Mouse (Mus musculus): Measurements from ENCODE around the gene Erbb3. TPM values are rescaled to one million over a fixed set of nuclear protein-coding genes. Genes with fewer than 3 reads are reported as not detected.

The Erbb3 gene
- total RNA-seq, 2 experiments from 2014 or later: 1.5 to 2.5 TPM

DNA sequence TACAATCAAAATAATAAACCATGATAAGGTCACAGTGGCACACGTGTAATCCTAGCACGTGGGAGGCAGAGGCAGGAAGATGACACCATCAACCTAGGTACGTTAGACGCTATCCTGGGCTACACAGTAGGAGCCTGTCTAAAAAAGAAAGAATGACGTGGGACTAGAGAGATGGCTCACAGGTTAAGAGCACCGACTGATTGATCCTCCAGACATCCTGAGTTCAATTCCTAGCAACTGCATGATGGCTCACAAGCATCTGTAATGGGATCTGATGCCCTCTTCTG, 23.6 kb upstream of the Erbb3 start:
- ATAC-seq (ENCODE audit: poor library complexity, severe bottlenecking): peak; percentile 27; the same call in 1 of the 2 replicates

DNA sequence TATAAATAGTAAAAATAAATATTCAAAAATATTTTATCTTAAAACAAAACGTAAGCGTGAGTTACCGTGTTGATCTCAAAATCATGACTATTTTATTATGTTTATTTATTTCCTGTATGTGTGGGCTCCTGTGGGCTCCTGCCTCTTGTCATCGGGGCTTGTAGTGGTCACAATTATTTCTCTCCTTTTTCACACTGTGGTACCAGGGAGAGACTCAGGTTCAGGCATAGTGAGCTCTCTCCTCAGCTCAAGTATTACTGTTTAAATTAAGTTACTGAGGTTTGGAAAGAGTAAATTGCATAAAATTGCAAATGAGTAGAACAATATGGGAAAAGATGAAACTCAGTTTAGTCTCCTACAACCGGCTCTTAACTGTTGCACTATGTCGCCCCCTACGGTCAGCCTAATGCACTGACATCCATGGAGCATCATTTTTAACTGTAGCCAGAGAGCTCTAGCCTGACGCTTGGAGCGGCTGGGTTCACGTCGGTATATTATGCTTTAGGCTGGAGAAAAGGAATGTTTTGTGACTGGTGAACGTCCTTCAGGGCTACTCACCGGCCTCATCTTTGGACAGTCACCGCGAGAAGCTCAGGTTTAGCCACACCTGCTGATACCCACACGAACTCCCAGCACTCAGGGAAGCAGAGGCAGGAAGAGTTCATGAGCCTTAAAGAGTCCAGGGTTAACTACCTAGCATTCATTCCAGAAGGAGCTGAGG, 23.1 kb upstream of the Erbb3 start:
- peak; percentile 100 for ATAC-seq (ENCODE audit: poor library complexity, severe bottlenecking)

DNA sequence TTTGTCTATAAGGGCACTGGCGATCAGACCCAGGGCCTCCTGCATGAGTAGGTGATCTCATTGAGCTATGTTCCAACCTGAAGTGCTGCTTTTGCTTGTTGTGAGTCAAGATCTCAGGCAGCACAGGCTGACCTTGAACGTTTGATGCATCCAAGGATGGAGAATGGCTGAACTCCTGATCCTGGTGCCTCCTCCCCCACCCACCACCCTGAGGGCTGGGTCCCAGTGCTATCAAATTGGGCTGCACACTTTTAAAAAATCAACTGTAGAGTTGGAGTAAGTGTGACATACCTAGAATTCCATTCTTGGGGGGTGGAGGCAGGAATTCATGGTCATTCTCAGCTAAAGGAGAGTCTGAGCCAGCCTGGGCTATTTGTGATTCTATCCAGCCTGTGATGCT, 17.0 kb upstream of the Erbb3 start:
- ATAC-seq (ENCODE audit: poor library complexity, severe bottlenecking): no peak

DNA sequence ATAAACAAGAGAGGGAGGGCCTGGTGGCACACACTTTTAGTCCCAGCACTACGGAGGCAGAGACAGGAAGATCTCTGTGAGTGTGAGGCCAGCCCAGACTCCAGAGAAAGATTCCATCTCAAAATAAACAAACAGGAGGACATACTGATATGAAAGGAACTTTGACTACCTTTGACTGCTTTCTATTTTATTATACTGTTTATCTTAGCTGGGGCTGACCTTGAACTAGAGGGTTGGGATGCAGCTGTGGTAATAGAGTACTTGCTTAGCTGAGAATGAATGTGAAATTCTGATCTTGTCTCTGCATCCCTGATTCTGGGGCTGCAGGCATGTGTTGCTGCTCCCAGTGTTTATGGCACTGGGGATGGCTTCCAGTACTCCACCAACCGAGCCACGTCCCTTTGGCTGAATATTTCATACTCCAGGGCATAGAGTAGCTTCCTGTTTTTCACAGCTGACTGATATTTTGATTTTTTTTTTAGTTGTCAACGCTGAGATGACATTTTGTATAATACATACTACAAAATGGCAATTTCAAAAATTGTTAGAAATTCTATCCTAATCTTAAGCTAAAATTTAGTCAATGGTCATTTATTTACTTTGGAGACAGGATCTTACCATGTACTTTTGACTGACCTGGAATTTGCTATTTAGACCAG, 13.1 kb upstream of the Erbb3 start:
- no peak for ATAC-seq (ENCODE audit: poor library complexity, severe bottlenecking)

DNA sequence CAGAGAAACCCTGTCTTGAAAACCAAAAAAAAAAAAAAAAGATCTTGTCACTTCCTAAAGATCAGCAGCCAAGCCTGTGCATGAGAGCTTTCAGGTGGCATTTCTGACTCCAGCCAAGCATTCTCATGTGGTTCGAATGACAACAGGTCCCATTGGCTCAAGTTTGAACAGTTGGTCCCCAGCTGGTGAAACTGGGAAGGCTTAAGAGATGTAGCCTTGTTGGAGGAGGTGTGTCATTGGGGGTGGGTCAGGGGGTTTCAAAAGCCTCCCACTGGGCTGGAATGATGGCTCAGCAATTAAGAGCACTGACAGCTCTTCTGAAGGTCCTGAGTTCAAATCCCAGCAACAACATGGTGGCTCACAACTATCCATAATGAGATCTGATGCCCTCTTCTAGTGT, 12.0 kb upstream of the Erbb3 start:
- no peak for ATAC-seq (ENCODE audit: poor library complexity, severe bottlenecking)

DNA sequence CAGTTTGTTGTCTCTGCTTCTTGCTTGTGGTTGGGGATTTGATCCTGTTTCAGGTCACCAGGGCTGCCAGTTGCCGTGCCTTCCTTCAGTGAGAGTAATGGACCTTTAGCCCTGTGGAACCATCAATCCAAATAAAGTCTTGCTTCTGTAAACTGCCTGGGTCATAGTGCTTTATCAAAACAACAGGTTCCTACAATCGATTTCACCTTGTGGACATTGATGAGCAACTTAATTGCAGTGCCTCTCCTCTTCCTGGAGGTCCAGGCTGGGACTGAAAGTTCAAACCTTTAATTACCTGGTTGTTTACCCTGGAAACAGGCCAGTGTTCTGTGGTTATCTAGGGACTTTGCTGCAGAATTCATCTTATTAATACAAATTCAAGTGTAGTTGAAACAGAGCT, 9.0 kb upstream of the Erbb3 start:
- no peak for ATAC-seq (ENCODE audit: poor library complexity, severe bottlenecking)

DNA sequence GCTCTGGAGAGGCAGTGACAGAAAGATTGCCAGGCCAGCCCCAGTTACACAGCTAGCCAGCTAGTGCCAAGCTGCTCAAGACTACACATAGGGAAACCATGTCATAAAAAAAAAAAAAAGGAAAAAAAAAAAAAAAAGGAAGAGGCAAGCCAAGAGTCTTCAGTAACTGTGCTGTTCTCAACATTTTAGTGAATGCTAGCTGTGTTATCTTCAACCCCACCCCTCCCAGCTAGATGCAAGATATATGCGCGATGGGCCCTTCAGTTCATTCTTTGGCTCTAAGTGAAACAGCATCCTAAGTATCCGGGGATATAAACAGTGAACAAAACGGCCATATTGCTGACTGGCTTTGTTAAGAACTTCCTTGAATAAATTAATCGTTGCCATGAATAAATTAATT, 3.3 kb upstream of the Erbb3 start:
- no peak for ATAC-seq (ENCODE audit: poor library complexity, severe bottlenecking)

DNA sequence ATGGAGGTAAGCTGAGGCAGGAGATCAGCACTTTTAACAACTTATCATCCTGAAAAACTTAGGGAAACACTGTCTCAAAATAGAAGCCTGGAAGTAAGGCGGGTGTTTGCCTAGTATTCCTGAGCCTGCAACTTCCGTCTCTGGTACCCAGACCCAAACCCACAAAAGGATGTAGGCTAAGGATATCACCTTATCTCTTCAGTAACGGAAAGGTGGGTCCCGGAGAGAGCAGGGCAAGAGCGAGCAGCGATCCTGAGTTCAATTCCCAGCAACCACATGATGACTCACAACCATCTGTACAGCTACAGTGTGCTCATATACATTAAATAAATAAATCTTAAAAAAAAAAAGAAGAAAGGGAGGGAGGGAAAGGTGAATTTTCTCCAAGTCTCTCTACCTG, 2.0 kb upstream of the Erbb3 start:
- no peak for ATAC-seq (ENCODE audit: poor library complexity, severe bottlenecking)

DNA sequence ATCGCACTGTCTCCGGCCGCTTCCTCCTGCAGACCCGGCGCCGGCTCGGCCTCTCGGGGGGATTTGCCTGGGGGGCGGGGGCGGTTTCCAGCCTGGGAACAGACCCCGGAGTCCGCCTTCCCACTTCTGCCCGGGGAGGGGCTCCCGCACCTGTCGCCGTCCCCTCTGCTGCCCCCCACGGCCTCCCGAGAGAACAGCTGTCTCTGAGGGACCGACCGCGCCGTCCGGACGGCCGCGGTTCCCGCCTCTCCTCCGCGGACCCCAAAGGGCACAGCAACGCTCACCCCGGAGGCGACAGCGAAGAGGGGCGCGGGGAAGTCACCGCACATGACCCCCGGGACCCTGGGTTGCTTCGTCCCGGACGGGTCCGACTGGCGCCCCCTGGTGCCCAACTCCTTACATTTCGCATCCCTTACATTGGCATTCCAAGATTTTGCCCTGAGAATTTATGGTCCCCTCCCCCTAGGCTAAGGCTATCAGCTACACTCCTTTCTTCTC, 790 bp upstream of the Erbb3 start:
- ATAC-seq (ENCODE audit: poor library complexity, severe bottlenecking): peak; percentile 53

DNA sequence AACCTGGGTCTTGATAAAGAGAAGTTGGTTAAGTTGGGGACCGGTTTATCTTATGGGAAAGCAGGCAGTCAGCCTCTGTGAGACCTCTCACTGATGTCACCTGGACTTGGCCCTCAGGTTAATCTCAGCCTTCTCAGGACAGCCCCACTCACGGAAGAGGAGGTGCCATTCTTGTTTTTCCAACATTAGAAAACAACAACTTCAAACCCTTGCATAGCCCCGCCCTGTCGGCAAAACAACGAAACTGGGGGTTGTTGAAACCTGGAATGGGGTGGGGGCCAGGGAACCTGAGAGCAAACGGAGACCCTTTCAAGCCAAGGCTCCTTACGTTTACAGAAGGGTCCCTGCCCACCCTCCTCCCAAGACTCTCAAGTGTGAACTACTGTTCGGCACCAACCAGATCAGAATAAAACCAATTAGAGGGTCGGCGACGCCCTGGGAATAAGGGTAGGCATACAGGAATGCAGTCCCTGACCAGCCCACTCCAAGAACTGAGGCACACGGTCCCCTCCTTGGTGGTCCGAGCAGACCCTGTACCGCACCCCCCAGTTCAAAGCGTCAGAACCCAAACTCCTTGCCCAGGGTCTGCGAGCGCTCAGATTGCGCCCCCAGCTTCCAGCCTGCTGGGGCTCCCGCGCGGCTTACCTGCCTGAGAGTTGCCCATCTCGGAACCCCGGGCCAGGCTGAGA, 533 bp downstream of the Erbb3 start:
- no peak for ATAC-seq (ENCODE audit: poor library complexity, severe bottlenecking)

DNA sequence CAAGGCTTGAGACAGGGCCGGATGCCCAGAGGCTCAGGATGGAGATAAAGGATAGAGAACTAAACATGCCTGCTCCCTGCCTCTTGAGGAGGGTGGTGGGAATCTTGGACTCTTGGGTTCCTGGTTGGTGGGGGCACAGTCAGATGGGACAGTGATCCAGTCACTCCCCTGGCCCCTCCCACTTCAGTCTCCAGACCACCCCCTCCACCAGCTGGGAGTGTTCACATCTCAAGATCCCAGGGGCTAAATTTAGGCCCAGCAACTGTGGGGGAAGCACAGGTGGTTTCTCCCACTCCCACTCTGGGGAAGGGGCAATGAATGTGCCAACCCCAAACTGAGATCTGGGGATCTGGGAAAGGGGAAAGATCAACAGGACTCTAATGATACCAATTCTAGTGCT, 1.3 kb downstream of the Erbb3 start:
- no peak for ATAC-seq (ENCODE audit: poor library complexity, severe bottlenecking)

DNA sequence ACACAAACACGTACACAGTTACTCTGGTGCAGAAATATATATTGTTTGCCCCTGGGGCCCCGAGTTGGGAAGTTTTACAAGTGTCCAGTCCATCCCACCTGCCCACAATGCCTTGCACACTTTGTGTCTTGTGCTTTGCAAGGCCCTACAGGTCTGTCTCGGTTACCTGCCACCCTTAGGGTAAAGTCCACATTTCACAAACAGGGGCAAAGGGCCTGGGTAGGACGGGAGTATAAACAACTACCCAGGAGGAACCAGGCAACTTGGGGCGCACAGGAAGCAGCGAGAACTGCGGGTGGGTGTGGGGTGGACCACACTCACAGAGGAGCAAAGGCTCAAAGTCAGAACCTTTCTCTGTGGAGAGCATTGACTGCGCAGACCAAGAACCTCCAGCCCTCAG, 1.8 kb downstream of the Erbb3 start:
- ATAC-seq (ENCODE audit: poor library complexity, severe bottlenecking): no peak

DNA sequence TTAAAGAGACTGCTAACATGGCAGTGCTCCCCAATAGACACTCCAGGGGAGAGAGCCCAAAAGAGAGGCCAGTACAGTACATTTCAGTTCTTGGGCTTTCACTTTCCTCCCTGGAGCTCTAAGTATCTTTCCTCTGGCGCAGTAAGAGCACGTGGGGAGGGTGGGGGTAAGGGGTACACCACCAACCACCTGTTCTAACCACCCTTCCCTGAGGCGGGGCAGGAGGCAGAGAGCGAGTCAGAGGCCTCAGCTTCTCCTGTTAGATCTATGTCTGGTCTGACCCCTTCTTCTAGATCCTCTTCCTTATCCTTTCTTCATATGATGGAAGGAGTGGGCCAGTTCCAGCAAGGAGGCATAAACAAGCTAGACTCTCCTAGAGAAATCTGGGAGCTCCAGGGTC, 2.3 kb downstream of the Erbb3 start:
- no peak for ATAC-seq (ENCODE audit: poor library complexity, severe bottlenecking)

DNA sequence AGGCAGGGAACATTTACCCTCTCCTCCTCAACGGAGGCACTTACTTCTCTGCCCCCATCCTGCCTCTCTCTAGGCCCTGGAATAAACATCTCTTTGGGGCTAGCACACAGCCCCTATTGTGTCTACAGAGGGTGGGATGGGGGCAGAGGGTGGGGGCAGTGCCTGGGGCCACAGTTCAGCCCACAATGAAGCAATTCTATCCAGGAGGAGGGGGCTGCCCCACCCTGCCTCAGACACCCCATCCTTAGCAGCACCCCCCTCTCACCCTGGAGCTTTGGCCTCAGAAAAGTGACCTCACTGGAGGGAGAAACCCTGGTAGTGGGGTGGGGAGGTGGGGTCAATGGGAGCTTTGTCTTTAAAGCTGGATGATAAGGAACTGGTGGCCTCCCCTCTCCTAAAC, 2.9 kb downstream of the Erbb3 start:
- no peak for ATAC-seq (ENCODE audit: poor library complexity, severe bottlenecking)

DNA sequence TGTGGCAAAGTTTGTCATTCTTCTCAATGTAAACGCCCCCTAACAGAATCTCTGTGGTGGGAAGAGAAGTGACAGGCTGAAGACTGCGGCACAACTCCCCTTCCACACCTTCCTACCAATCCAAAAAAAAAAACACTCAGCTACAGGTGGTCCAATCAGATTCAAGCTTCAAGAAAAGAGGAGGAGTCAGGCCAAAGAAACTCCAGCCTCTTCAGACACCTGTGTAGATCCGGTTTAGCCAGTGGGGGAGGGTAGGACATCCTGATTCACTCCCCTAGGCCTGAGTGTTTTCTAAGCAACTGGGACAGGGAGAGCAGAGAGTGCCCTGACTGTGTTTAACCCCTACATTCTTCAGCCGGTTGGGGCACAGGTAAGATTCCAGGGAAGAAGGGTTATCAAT, 5.1 kb downstream of the Erbb3 start:
- no peak for ATAC-seq (ENCODE audit: poor library complexity, severe bottlenecking)

DNA sequence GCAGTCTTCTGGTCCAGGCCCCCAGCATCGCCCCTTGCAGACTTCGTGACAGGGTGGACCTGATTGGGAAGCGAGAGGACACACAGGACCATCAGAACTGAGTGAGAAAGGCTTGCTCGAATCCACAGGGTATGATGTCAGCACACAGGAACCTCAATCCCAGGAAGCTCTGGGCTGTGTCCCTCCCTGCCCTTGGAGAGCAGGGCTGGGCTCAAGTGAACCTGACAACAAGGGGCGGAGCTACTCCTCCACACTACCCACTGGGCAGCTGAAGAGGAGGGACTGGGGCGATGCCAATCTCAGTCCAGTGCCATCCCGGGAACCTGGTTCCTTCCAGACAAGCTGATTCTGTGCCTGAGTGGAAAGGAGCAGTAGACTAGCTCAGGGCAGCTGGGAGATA, 5.8 kb downstream of the Erbb3 start:
- ATAC-seq (ENCODE audit: poor library complexity, severe bottlenecking): no peak

DNA sequence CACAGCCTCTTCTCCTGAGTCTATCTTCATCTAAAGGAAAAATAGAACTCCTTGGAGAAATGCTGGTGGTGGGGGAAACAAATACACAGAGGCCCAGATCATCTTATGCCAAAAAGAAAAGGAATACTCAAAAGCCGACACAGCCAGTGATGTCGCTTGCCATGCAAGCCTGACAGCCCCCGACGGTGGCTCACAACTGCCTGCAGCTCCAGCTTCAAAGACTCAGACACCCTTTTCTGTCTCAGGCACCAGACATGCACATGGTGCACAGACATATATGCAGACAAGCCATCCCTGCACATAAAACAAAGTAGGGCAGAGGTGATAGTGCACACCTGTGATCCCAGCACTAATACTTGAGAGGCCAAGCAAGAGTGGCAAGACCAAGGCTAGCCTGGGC, 9.7 kb downstream of the Erbb3 start:
- no peak for ATAC-seq (ENCODE audit: poor library complexity, severe bottlenecking)

DNA sequence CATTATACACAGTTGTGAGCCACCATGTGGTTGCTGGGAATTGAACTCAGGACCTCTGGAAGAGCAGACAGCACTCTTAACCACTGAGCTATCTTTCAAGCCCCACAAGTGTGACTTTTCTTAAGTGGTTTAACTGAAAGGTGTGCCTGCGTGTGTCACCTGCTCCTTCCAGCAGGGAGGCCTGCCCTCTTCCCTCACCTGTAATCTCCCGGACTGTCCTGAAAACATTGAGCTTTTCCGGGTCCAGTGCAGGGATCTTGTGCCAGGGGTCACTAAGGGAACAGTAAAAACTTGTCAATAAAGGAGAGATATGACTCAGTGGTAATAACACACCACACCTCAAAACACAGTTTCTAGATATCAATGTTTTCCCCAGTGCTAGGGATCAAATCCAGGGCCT, 10.2 kb downstream of the Erbb3 start:
- ATAC-seq (ENCODE audit: poor library complexity, severe bottlenecking): no peak

DNA sequence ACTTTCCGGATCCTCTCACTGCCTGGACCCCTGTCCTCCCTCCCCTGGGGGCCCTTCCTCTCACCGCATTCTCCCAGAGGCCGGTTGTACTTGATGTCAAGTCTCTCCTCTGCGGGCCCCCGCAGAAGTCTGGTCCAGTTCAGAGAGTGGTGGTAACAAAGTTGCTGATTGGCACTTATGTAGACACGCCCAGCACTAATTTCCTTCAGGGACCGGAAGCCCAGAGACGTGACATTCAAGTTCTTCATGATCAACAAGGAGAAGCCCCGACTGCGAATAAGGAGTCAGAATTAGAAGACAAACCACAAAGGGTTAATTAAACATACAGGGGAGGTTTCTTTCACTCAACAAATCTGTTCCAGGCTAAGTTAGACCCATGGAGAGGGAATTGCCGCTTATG, 11.1 kb downstream of the Erbb3 start:
- ATAC-seq (ENCODE audit: poor library complexity, severe bottlenecking): peak; percentile 43; the same call in 1 of the 2 replicates

DNA sequence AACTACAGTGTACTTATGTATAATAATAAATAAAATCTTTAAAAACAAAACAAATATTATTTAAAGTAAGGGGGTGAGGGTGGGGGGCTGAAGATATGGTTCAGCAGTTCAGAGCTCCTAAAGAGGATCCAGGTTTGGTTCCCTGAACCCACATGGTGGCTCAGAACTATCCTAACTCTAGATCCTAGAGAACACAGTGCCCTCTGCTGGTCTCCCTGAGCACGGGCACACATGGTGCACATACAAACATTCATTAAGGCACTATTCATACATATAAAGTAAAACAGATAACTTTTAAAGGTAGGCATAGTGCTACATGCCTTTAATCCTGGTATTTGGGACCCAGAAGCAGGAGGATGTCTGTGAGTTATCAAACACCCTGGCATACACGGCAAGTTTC, 14.4 kb downstream of the Erbb3 start:
- no peak for ATAC-seq (ENCODE audit: poor library complexity, severe bottlenecking)

DNA sequence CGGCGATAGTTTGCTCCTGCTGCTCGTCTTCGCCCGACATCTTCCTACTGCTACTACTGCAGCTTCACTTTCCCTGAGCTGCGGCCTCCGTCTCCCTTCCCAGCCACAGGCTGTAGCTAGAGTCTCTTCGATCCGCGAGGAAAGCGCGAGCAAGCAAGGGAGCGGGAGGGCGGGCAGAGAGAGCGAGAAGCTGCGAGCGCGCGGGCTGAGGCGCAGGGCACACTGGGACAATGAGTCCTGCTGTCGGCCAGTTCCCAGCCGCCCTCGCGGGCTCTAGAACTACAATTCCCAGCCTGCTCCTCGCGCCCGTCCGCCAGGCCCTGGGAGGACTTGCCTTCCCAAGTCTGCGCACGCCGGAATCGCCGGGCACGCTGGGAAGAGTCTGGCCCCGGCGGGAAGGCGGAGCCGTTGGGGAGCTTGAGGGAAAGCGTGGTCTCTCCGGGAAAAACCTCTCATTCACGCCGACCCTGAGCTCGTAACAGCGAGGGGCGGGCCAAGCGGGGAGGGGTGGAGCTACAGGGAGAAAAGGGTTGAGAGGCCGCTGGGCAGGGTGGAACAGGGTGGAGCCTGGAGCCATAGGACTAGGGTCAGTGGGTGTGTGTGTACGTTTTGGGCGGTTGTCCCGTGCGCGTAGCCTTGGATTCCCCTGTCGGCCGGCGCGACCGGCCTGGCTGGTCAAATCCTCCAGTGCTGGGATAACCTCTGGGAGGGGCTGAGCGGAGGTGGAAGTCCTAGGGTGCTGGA, 23.5 kb downstream of the Erbb3 start, which contains the start of gene Pa2g4:
Gene Pa2g4 (minus strand): TSS at position 200 of the 744 bp plus-strand sequence.
- ATAC-seq (ENCODE audit: poor library complexity, severe bottlenecking): peak; percentile 91

All from megakaryocyte, adult 5-6 weeks (primary cell).